Mouse (Mus musculus): Measurements from ENCODE around the gene Hoxd3. TPM values are rescaled to one million over a fixed set of nuclear protein-coding genes. Genes with fewer than 3 reads are reported as not detected.

Gene Hoxd3
- polyA plus RNA-seq, 1 experiment = not detected

DNA sequence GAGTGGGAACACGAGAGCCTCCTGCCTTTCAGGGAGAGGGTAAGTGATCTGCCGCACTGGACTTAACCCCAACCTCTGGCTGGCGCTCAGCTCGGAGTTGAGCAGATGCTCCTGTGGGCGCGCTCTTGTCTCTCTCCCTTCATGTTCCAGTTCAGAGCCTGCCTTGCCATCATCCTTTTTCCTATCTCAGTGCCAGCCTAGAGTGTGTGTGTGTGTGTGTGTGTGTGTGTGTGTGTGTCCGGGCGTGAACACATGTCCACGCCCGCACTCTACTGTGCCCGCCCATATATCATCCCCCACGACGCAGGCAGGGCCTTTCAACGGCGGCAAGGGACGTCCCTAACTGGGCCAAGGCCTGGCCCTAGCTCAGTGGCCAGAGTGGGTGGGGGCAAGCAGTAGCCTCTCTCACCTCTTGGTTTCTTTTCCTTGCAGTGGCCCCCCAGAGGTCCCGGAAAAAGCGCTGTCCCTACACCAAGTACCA is 28.2 kb upstream of the Hoxd3 start:
- Histone ChIP-seq H3K27me3 (ENCODE audit: control insufficient read depth) (peaks cover 100% of the 10 kb centered on the region), H3K9me3 (ENCODE audit: control insufficient read depth, low read length) (peaks cover 6% of the 10 kb centered on the region; the same call in 1 of the 2 replicates)

DNA sequence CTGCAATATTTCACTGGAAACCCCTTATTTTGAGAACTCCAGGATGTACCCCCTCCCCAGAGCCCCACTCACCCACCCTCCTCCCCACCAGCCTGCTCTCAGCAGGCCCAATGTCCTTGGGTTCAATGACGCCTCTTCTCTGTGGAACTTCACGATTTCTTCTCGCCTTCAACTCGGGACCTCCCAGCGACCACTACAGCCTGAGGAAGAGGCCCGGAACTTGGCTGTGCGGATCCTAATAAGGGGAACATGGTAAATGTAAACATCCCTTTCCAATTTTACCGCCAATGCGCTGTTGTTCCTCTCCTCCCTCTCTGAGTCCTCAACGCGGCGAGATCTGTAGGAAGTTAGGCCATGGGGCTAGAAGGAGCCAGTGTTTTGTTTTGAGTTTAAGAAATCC is 27.6 kb upstream of the Hoxd3 start:
- TF ChIP-seq TAL1 (IDR thresholded peaks at IDR 0.05; ENCODE audit: low read length) (no peak), GATA1 (IDR thresholded peaks at IDR 0.05; ENCODE audit: low read length) (no peak)
- H3K4me1 ChIP-seq (ENCODE audit: control insufficient read depth) = no peaks in the 10 kb centered on the region
- peaks cover 100% of the 10 kb centered on the region for H3K27me3 ChIP-seq (ENCODE audit: control insufficient read depth)
- no peak overlapping the region for H3K4me3 ChIP-seq (replicated peaks)
- no peaks in the 10 kb centered on the region for H3K36me3 ChIP-seq (ENCODE audit: control insufficient read depth)
- H3K9me3 ChIP-seq (ENCODE audit: control insufficient read depth, low read length) = peaks cover 6% of the 10 kb centered on the region; the same call in 1 of the 2 replicates

More for the DNA sequence above, 28.2 kb upstream of the Hoxd3 start:
- Histone ChIP-seq H3K36me3 (ENCODE audit: control insufficient read depth) (no peaks in the 10 kb centered on the region), H3K4me3 (replicated peaks) (no peak overlapping the region), H3K4me1 (ENCODE audit: control insufficient read depth) (no peaks in the 10 kb centered on the region)
- TF ChIP-seq TAL1 (IDR thresholded peaks at IDR 0.05; ENCODE audit: low read length) (no peak), GATA1 (IDR thresholded peaks at IDR 0.05; ENCODE audit: low read length) (no peak)

DNA sequence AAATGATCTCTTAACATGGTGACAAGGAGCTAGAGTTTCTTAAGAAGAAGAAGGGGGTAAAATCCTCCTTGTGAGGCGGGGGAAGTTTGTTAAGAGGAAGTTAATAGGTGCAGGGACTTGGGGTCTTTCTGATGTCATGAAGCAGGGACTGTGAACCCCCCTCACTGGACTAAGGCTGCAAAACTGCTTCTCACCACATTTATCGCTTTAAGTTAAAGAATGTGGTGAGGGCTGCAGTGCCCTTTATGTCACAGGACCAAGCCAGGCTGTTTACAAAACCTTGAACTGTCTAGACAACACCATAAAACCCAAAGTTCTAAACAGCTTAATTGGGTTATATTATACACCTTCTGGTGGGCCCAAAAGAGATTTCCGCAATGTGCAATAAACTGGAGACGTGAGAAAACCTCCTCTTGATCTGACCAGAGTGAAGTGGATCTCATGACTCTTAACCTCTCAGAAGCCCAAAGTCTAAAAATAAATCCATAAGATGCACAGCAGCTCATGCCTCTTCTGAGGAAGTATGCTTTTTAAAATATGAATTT is 26.6 kb upstream of the Hoxd3 start:
- H3K36me3 ChIP-seq (ENCODE audit: control insufficient read depth) = no peaks in the 10 kb centered on the region
- H3K4me1 ChIP-seq (ENCODE audit: control insufficient read depth) = no peaks in the 10 kb centered on the region
- TF ChIP-seq TAL1 (IDR thresholded peaks at IDR 0.05; ENCODE audit: low read length) = no peak
- no peak for TF ChIP-seq GATA1 (IDR thresholded peaks at IDR 0.05; ENCODE audit: low read length)
- peaks cover 100% of the 10 kb centered on the region for H3K27me3 ChIP-seq (ENCODE audit: control insufficient read depth)
- peaks cover 6% of the 10 kb centered on the region; the same call in 1 of the 2 replicates for H3K9me3 ChIP-seq (ENCODE audit: control insufficient read depth, low read length)
- H3K4me3 ChIP-seq (replicated peaks) = no peak overlapping the region

DNA sequence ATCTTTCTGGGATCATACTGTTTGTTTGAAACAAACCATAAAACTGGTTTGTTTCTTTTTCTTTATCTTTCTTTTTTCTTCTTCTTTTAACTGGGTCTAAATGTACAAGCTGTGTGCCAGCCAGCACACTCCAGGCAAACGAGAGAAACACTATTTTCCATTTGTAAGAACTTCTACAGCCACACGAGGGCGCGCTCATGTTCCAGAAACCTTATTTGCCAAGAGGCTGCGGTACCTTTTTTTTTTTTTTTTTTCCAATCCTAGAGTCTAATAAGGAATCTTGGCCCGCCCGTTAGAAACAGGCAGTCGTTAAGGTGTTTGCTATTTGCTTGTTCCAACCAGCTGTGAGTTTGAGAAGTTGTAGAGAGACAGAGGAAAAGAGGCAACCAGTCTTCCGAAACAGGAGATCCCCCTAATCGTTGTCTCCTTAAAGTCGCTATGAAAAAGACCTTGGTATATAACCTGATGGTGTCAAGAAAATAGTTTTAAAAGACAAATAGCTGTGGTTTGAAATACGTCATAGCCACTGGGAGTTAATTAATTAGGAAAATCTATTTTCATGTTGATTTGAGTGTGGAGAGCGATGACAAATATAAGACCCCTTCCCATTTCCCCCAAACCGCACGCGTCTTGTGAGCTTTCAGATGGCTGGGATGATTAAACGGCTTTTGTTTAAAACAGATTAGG is 25.3 kb upstream of the Hoxd3 start:
- TF ChIP-seq GATA1 (IDR thresholded peaks at IDR 0.05; ENCODE audit: low read length) (no peak), TAL1 (IDR thresholded peaks at IDR 0.05; ENCODE audit: low read length) (no peak)
- no peaks in the 10 kb centered on the region for H3K4me1 ChIP-seq (ENCODE audit: control insufficient read depth)
- H3K9me3 ChIP-seq (ENCODE audit: control insufficient read depth, low read length) = peaks cover 6% of the 10 kb centered on the region; the same call in 1 of the 2 replicates
- H3K27me3 ChIP-seq (ENCODE audit: control insufficient read depth) = peaks cover 100% of the 10 kb centered on the region
- no peaks in the 10 kb centered on the region for H3K36me3 ChIP-seq (ENCODE audit: control insufficient read depth)
- H3K4me3 ChIP-seq (replicated peaks) = no peak overlapping the region

DNA sequence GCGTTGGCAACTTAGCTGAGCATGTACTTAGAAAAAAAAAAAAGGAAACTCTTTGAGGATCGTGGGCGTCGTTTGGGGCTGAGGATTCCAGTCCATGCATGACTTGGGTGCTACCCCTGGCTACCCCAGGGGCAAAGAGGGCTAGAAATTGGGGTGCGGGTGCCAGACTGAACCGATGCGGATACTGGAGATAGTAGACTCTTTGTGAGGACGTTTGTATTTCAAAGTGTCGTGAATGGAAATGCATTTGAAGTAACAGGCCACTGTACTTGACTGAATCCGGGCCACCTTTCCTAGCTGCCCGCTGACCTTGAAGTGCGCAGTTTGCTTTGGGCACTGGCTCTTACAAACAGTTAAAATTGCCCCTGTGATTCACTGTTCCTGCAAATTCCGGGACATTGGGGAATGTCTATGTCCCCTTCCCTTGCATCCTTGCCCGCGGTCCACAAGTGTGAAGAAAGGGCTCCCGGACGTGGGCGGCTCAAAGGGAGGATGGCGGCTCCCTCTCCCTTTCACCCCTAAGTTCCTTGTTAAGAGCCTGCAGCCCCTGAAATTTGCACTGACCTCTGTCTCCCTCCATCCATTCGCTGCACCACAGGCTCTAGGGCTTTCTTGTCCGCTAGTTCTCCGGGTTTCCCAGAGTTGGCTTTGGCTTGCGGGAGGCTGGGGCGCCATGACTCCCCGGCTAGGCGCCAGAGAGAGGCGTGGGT is 24.6 kb upstream of the Hoxd3 start:
- Histone ChIP-seq H3K36me3 (ENCODE audit: control insufficient read depth) (no peaks in the 10 kb centered on the region), H3K27me3 (ENCODE audit: control insufficient read depth) (peaks cover 100% of the 10 kb centered on the region), H3K9me3 (ENCODE audit: control insufficient read depth, low read length) (peaks cover 6% of the 10 kb centered on the region; the same call in 1 of the 2 replicates), H3K4me3 (replicated peaks) (no peak overlapping the region), H3K4me1 (ENCODE audit: control insufficient read depth) (no peaks in the 10 kb centered on the region)
- TF ChIP-seq GATA1 (IDR thresholded peaks at IDR 0.05; ENCODE audit: low read length) (no peak), TAL1 (IDR thresholded peaks at IDR 0.05; ENCODE audit: low read length) (no peak)

DNA sequence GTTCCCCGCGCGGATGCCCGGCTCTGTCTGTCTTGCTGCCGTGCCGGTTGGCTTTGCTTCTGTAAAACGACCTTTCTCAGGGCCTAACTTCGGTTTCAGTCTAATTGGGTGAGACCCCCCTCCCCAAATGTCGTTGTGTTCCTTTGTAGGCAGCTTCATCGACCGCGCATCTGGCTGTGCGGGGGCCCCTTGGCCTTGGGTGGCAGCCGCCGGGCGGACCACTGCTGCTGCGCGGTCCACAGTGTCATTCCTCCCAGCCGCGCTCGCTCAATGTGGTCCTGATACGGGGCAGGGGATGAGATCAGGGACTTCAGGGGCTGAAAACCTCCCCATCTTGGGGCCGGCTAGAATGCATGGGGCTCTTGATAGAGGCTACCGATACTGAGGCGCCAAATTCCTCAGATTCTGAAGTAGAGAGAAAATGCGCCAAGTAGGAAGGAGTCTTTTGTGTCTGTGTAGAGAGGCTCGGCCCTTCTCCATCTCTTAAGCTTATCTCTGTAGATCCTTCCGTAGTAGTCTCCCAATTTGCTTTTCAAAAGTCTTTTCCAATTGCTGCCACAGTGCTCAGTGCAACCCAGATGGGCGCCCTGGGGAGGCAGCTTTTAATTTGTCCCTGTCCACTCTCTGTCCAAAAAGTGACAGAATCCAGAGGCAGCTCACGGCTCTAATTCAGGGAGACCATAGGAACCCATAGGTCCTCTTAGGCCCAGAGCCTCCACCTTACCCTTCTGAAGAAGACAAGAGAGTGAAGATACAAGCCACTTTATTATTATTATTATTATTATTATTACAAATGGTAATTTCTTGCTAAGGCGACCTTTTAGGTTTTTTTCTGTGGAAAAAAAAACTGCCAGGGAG is 23.8 kb upstream of the Hoxd3 start:
- Histone ChIP-seq H3K4me1 (ENCODE audit: control insufficient read depth) (no peaks in the 10 kb centered on the region), H3K9me3 (ENCODE audit: control insufficient read depth, low read length) (peaks cover 4% of the 10 kb centered on the region; the same call in 1 of the 2 replicates), H3K27me3 (ENCODE audit: control insufficient read depth) (peaks cover 100% of the 10 kb centered on the region), H3K36me3 (ENCODE audit: control insufficient read depth) (no peaks in the 10 kb centered on the region), H3K4me3 (replicated peaks) (no peak overlapping the region)
- no peak for TF ChIP-seq GATA1 (IDR thresholded peaks at IDR 0.05; ENCODE audit: low read length)
- no peak for TF ChIP-seq TAL1 (IDR thresholded peaks at IDR 0.05; ENCODE audit: low read length)

DNA sequence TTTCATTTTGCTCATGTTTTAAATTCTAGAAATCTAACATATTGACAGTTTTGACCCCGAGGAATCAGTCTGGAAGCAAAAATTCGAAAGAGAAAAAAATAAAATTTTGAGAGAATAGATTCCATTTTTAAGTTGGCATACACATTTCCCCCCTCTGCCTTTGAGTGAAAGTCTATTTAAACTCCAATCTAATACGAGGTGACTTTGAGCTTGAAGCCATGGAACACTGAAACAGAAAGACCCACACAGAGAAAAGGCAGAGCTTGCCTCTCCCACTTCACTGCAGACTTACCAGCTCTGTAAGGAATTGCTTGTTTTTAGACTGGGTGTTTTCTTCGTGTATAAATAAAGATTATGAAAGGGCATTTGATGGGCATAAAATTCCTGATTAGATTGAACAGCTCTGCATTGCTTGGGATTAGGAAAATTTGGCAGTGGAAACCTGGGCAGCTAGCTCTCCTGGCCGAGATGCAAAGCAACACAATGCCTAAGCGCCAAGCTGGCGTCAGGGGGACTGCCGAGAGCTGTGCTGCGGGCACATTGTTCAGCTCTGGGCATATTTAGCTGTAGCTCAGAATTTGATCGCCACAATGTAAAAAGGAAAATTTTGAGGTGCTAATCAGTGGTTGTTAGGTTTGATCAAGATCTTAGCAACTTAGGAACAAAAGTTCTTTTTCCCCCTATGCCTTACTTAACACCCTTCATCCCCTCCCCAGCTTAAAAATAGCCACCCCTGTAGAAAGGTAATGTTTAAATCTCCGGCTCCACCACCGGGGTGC is 22.7 kb upstream of the Hoxd3 start:
- Histone ChIP-seq H3K9me3 (ENCODE audit: control insufficient read depth, low read length) (0 out of 2 replicates have a peak, but pooled peaks cover 4% of the 10 kb centered on the region), H3K4me1 (ENCODE audit: control insufficient read depth) (no peaks in the 10 kb centered on the region), H3K36me3 (ENCODE audit: control insufficient read depth) (no peaks in the 10 kb centered on the region), H3K27me3 (ENCODE audit: control insufficient read depth) (peaks cover 100% of the 10 kb centered on the region), H3K4me3 (replicated peaks) (no peak overlapping the region)
- TF ChIP-seq TAL1 (IDR thresholded peaks at IDR 0.05; ENCODE audit: low read length) (no peak), GATA1 (IDR thresholded peaks at IDR 0.05; ENCODE audit: low read length) (no peak)

Data from erythroblast, embryonic 14.5 days (primary cell).